Mouse (Mus musculus): ENCODE results near the gene Gsx2. TPM values are rescaled to one million over a fixed set of nuclear protein-coding genes. Genes with fewer than 3 reads are reported as not detected.
A peak's percentile ranks its signal among the peaks of the same experiment; 100 is the strongest.

The Gsx2 gene
- total RNA-seq, 2 experiments from 2014 or later = 0.39 to 0.59 TPM

DNA sequence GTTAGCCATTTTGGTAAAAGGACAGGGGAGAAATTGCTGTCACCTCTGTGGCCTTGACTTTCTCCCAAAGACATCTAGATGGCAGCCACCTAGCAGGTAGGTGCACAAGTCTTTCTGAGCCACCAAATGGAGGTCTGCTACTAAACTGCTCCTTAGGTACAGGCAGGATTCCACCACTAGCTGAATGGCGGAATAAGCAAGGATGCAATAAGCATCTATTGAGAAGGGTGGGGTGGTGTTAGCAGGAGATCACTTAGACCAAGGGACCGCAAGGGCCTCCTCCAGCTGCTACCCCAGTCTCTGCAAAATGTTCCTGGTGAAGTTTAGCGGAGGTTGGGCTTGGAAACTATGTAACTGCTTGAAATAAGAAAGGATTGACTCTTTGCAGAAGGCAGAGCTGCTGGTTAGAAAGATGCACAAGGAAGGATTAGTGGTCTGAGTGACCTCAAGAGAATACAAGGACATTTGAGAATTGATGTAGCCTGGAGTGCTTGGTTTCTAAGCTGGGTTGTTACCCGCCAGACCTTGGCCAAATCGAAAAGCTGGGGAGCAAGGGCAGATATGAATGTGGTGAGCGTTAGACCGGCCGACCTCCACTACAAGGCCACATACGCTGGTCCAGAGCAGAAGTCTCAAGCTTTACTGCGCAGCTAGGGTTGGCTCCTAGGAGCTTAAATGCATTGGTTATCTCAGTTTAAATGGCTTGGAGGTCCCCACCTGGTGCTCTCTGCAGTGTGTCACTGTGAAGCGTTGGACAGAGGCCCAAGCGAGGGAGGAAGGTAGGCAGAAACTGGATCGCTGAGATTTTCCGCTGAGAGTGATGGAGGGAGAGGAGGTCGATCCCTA is 641 bp upstream of the Gsx2 start:
- no peak for DNase-seq (ENCODE audit: extremely low spot score in 1 of 2, low spot score in 1 of 2)

DNA sequence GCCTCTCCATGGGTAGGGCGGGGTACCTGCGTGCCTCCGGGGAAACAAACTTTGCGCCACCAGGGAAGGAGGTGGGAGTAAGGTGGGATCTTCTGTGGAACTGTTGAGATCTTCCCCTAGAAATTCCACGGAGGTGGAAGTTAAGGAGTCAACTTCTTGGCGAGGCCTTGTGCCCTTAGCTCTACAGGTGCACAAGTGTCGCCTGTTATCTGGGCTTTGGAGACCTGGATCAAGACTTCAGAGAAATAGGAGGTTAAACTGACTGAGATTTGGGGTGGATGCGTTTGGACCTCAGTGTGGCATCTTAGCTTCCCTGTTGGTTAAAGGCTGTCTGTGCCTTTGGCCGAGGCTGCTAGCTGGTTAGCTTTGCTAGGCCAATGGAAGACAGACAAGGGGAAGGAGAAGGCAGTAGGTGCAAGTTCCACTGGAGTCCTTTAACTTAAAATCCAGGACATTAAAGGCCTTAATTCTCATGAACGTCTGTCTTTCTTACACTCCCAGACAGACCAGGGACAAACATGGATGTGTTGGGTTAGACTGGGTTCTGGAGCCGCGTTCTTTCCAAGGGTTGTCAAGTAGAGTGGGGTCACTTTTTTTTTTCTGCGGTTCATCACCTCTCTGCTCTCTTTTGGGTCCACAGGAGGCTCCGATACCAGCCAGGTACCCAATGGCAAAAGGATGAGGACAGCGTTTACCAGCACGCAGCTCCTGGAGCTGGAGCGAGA is 1.1 kb downstream of the Gsx2 start:
- no peak for DNase-seq (ENCODE audit: extremely low spot score in 1 of 2, low spot score in 1 of 2)

DNA sequence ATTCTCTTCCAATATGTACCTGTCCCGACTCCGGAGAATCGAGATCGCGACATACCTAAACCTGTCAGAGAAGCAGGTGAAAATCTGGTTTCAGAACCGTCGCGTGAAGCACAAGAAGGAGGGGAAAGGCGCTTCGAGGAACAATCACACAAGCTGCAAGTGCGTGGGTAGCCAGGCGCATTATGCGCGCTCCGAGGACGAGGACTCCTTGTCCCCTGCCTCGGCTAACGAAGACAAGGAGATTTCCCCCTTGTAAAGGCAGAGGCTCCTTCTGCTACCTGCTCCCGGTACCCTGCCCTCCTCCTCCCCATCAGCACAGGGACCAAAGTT is 1.6 kb downstream of the Gsx2 start:
- no peak for DNase-seq (ENCODE audit: extremely low spot score in 1 of 2, low spot score in 1 of 2)

DNA sequence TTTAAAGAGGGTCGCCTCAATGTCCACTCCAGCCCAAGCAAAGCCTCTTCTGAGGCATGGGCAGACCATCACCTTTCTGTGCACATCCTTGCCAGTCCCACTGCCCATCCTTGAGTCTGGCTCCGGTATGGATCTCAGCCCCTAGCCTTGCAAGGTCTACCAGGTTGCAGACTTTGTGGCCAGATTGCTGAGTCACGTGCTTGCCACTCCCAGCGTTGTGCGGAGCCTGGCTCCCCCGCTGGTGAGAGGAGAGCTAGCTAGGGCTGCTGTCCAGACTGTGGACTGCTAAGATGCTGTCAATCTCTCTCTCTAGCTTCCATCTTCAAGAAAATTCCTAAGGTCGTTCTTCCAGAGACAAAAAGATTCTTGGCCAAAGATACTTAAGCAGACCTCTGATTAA is 4.2 kb downstream of the Gsx2 start:
- DNase-seq (ENCODE audit: extremely low spot score in 1 of 2, low spot score in 1 of 2) = no peak

DNA sequence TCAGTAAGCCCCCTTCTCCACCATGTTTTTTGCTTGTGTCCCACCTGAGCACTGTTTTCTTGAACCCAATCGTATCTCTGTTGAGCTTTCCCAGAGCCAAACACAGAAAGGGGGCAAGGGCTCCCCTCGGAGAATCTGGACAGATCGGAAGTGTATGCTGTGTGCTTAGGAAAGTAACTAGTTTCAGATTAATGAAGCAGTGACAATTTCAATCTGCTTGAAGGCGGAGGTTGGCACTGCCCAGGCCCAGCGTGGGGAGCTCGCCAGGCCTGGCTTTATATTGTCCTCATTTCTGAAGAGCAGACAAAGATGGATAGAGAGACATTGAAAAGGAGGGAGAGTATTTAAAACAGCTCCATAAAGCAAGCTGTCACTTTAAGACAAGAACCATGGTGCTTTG is 7.0 kb downstream of the Gsx2 start:
- DNase-seq (ENCODE audit: extremely low spot score in 1 of 2, low spot score in 1 of 2) = no peak

DNA sequence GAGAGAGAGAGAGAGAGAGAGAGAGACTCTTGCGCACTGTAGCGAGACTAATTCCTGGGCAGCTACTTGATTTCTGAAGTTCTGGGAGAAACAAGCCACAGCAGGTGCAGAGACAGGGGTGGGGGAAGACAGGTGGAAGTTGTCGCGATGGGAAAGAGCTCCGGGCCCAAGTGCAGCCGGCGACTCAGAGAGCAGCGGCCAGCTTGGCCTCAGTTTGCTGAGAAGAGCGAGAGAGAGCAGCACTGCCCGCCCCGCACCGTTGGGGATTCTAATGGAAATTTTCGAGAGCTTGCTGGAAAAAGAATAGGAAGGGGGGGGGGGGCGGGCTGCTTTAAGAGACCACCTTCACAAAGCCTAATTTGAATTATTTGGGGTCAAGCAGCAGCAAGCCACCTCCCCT is 7.7 kb downstream of the Gsx2 start:
- DNase-seq (ENCODE audit: extremely low spot score in 1 of 2, low spot score in 1 of 2) = no peak

DNA sequence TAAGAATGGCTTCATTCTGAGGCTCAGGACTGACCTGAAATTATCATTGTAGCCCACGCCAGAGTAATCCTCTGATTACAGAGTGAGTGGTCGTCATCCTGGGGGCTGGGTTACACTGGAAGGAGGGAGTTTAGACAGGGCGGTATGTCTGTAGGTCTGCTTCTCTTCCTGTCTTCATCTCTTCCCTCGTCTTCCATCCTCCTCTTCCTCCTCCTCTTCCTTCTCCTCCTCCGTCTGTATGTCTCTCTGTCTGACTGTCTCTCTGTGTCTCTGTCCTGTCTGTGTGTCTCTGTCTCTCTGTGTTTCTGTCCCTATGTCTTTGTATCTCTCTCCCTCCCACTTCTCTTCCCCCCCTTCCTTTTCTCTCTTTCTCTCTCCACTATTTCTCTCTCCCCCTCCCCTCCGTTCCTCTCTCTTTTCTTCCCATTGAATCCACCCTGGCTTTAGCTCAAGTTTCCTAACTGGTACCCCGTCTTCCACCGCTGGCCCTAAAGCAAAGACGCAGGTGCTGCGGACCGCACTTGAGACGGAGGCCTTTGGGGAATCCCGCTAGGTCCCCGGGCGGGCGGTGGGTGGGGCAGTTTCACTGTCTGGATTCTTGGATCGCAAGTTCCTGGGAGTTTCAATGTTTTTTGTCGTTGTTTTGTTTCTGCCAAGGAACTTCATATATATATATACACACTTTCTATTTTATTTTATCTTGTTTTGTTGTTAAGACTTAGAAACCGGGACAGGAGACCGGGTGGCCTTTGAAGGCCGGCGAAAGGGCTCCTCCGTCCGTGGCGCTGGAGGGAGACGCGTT is 8.4 kb downstream of the Gsx2 start:
- DNase-seq (ENCODE audit: extremely low spot score in 1 of 2, low spot score in 1 of 2) = no peak

DNA sequence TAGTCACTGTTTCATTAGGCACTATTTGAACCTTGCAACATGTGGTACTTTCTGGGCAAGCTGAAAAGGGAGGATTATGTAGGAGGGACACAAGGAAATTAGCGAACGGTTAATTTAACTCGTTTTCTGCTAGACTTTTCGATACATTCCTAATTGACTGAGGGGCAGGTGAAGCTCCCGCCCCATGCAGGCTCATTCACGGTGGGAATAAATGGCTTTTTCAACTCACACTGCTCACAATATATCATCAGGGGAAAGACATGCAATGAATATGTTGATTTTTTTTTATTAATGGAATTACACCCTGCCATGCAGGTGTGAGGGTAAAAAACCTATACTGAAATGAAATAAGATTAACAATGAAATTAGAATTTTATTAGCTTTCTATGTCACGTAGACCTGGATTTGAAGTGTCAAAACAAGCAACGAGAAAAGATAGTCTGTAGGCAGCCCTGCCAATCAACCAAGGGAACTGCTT is 9.0 kb downstream of the Gsx2 start:
- no peak for DNase-seq (ENCODE audit: extremely low spot score in 1 of 2, low spot score in 1 of 2)

DNA sequence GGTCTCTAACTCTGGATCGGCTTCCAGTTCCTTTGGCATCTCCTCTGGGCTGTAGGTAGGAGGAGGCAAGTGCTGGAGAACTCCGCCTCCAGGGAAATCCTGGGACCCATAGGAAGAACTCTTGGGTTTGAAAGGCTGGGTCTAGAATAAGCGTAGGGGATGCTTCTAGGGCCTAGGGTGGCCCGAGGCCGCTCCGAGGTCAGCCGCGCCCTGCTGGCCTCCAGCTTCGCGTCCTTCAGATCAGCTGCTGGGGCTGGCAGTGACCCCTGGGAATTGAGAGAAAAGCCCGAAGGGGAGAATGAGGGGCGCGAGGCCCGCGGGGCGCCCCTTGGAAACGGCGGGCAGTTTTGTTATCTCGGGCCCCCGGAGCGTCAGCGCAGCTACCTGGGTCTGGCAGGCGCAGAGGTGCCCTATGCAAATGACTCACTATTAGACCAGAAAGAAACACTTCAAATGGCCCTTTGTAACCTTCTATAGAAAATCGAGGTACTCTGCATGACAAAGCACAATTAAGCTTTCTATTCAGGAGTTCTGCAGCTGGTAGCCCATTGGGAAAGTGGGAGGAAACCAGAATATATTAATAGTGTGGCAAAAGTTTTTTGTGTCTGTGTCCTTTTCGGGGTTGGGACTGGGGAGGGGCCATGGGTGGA is 9.6 kb downstream of the Gsx2 start:
- DNase-seq (ENCODE audit: extremely low spot score in 1 of 2, low spot score in 1 of 2) = no peak

DNA sequence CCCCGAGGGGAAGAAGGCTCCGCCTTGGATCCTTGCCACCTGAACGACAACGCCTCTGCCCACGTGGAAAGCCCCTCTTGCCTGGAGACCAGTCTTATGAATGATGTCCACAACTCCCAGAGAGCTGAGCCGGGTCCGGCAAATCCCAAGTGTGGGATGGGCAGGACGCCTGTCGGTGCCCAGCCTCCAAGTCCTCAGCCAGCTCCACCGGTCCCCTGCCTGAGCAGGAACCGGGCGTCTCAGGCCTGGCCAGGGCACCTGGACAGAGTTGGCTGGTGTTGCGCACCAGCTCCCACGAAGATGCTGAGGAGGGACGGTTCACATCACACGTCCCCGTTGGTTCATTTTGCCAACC is 10.1 kb downstream of the Gsx2 start:
- no peak for DNase-seq (ENCODE audit: extremely low spot score in 1 of 2, low spot score in 1 of 2)

DNA sequence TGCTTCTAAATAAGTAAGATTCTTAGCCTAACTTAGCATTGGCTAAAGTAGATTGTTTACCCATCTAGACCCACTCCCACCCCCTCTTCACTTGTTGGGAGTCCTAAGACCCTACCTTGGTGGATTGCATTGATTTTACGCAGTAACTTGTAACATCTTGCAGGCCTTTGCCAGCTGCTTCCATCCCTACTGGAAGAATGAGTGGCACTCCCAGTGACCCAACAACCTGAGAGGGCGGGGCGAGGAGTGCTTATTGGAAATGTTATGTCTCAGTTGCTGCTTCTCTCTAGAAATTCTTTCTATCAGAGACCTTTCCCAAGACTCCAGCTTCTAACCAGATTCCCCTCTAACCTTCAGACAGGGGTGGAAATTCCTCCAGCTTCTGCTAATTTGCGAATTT is 10.5 kb downstream of the Gsx2 start:
- DNase-seq (ENCODE audit: extremely low spot score in 1 of 2, low spot score in 1 of 2) = no peak

DNA sequence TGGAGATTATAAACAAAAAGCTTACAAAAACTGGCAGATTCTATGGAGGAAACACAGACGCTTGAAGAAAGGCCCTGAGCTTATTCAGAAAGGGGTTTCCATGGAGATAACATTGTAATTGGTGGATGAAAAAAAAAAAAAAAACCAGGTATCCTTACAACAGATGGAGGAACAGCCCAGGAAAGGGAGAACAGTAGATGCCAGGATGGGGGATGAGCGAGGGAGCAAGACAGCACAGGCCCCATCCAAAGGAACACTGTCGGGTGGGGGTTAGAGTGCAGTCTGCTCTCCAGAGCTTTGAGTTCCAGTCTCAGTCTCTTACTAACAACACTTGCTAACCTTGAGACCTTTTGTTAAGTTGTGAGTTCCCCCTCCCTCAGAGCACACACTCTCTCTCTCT is 31.1 kb downstream of the Gsx2 start:
- DNase-seq (ENCODE audit: extremely low spot score in 1 of 2, low spot score in 1 of 2) = no peak

DNA sequence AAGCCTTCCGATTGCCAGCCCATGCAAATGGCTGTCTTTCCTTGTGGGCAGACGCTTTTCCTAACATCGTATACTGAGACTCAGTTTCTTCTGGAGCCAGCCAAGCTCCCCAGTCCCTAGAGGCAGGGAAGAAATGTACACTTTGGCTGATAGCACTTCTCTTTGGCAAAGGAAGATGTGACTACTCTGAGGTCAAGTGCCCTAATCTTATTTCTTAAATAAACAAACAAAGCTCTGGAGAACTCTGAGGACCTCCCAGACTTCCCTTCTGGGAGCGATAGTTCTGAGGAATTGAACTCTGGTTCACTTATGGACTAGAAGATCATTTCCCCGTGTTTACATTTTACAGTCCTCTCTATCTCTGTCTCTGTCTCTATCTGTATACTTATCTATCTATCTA is 34.0 kb downstream of the Gsx2 start:
- no peak for DNase-seq (ENCODE audit: extremely low spot score in 1 of 2, low spot score in 1 of 2)

DNA sequence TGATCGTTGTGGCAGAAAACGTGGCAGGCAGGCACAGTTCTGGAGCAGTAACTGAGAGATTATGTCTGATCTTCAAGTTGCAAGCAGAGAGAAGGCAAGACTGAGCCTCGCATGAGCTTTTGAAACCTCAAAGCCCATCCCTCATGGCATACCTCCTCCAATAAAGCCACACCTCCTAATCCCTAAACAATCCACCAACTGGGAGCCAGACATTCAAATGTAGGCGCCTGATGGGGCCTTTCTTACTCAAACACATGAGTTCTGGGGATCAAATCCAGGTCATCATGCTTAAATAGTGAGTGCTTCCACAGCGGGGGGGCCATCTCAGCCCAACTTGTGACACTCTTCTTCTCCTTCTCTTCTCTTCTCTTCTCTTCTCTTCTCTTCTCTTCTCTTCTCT is 36.4 kb downstream of the Gsx2 start:
- no peak for DNase-seq (ENCODE audit: extremely low spot score in 1 of 2, low spot score in 1 of 2)

DNA sequence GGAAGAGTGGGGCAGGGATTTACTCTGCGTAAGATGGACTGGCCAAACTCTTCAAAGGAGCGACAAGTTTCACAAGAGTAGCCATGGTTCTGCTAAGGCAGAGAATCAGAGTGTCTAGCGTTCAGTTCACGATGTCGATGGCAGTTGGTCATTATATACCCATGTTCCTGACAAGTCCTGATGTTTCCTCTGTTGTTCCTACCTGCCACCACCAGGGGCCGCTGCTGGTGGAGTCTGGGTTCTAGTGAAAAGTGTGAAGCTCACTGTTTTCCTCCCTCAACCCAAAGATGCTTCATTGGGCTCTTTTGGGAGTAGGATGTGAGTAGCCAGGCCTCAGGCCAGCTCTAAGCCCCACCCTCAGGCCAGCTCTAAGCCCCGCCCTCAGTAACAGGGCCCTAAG is 43.4 kb downstream of the Gsx2 start:
- DNase-seq (ENCODE audit: extremely low spot score in 1 of 2, low spot score in 1 of 2) = peak in 1 of 2 experiments; percentile 10

DNA sequence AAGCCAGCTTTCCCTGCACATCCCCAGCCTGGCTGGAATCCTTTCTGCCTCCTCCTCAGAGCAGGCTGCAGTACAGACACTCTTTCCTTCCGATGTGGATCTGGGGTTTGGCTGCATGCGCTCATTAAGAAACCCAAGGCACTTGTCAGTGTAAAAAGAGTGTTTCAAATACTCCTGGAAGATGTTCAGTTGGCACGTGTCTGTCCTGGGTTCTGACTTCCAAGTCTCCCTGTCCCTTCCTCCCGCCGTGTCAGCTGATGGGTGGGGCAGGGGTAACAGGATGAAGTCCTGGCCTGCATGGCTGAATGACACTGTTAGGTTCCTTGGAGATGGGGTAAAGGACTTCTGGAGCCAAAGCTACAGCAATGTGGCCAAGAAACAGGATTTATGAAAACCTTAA is 46.2 kb downstream of the Gsx2 start:
- no peak for DNase-seq (ENCODE audit: extremely low spot score in 1 of 2, low spot score in 1 of 2)

Other genes starting within 250 kb of the Gsx2 start
- gene Chic2, start 30.8 kb upstream of the Gsx2 start, total RNA-seq (2021) = 10 to 100 TPM; 21.4 to 26.1 TPM
- 10 to 100 TPM; 44.3 to 45.7 TPM for gene Pdgfra, start 76.7 kb downstream of the Gsx2 start, total RNA-seq (2021)